Comparison of ENCODE assay signal across 8 mouse cellular contexts in the genomic region with DNA sequence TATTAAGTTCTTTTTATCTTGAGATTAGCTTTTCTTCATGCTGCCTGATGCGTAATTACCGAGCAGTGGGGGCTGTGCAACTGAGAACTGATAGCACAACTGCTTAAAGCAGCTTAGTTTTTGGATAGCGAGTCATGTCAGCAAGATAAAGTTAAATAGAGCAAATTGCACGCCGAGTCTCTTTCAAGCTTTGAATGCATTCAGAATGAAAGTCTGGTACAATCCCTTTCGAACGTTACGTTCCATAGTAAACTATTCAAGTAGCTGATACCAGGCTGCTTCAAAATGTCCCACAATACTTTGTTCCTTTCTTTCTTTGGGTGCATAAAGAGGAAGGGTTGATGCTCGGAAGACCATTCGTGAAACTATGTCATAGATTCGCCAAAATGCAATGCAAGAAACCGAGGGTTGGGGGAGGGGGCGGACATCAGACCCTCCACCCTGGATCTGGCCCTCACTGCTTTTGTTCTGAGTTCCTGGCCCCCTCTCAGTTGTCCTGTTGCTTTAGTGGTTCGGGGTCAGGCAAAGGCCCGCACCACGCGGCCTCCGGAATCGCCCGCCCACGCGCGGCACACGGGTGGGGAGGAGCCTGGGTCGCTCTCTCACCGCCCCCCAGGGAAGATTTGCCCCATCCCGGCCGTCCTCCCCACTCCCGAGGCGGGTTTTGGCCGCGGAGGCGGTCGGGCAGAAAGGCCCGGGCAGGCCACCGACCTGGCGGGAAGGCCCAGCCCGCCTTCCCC. TPM values are rescaled to one million over a fixed set of nuclear protein-coding genes. Genes with fewer than 3 reads are reported as not detected.
DNase-seq lines count a peak whose midpoint lies in the region; ATAC-seq and TF ChIP-seq lines count a peak whose summit lies in the region.

No protein-coding gene starts in this region.

- no peaks in the 10 kb centered on the region for H3K9me3 ChIP-seq in heart, postnatal 0 days (replicated peaks; ENCODE audit: control insufficient read depth, low read length)
- H3K9me3 ChIP-seq in limb, embryonic 11.5 days (ENCODE audit: control insufficient read depth, low read length): no peaks in the 10 kb centered on the region
- H3K9me3 ChIP-seq in midbrain, embryonic 11.5 days (ENCODE audit: control insufficient read depth, low read length): no peaks in the 10 kb centered on the region
- H3K9me3 ChIP-seq in stomach, embryonic 14.5 days (ENCODE audit: control insufficient read depth, low read depth, low read length): peaks cover 4% of the 10 kb centered on the region; the same call in 1 of the 2 replicates

- H3K4me2 ChIP-seq in heart, postnatal 0 days (ENCODE audit: low read depth, low read length): peak overlapping the region; percentile 100
- H3K4me2 ChIP-seq in limb, embryonic 11.5 days (ENCODE audit: low read depth, severe bottlenecking): peak overlapping the region; percentile 90
- H3K4me2 ChIP-seq in midbrain, embryonic 11.5 days: peak overlapping the region; percentile 91
- peak overlapping the region; percentile 76 for H3K4me2 ChIP-seq in stomach, embryonic 14.5 days (replicated peaks; ENCODE audit: low read depth, low read length)

- H3K4me1 ChIP-seq in kidney, adult 2 months (ENCODE audit: control insufficient read depth, insufficient read depth, low read length): peaks cover 3% of the 10 kb centered on the region; the same call in 1 of the 2 replicates
- peaks cover 10% of the 10 kb centered on the region; the same call in 1 of the 2 replicates for H3K4me1 ChIP-seq in heart, postnatal 0 days (ENCODE audit: control insufficient read depth, insufficient read depth)
- H3K4me1 ChIP-seq in limb, embryonic 11.5 days (ENCODE audit: control insufficient read depth, insufficient read depth, low read length): no peaks in the 10 kb centered on the region
- H3K4me1 ChIP-seq in midbrain, embryonic 11.5 days (ENCODE audit: control insufficient read depth, insufficient read depth, low read length): peaks cover 2% of the 10 kb centered on the region; the same call in 1 of the 2 replicates
- peaks cover 5% of the 10 kb centered on the region; the same call in 1 of the 2 replicates for H3K4me1 ChIP-seq in stomach, embryonic 14.5 days (ENCODE audit: control insufficient read depth, insufficient read depth, low read length)

- peak overlapping the region; percentile 85 for H3K4me3 ChIP-seq in kidney, adult 2 months (ENCODE audit: insufficient read depth, low read depth, low read length)
- peak overlapping the region; percentile 85 for H3K4me3 ChIP-seq in heart, postnatal 0 days (ENCODE audit: low read depth, low read length)
- peak overlapping the region; percentile 93 for H3K4me3 ChIP-seq in limb, embryonic 11.5 days (ENCODE audit: low read depth, low read length)
- peak overlapping the region; percentile 96 for H3K4me3 ChIP-seq in midbrain, embryonic 11.5 days (ENCODE audit: low read depth, low read length)
- peak overlapping the region; percentile 69 for H3K4me3 ChIP-seq in stomach, embryonic 14.5 days (ENCODE audit: low read depth, low read length)

- no peak for TF ChIP-seq POLR2A in kidney, adult 2 months (IDR thresholded peaks at IDR 0.05; ENCODE audit: low read depth, low read length)

- H3K27me3 ChIP-seq in kidney, adult 2 months (replicated peaks; ENCODE audit: control insufficient read depth, insufficient read depth, low read length): no peaks in the 10 kb centered on the region
- no peaks in the 10 kb centered on the region for H3K27me3 ChIP-seq in heart, postnatal 0 days (ENCODE audit: control insufficient read depth, insufficient read depth, low read length)
- no peaks in the 10 kb centered on the region for H3K27me3 ChIP-seq in limb, embryonic 11.5 days (ENCODE audit: control insufficient read depth, insufficient read depth, low read length)
- H3K27me3 ChIP-seq in midbrain, embryonic 11.5 days (ENCODE audit: control insufficient read depth, insufficient read depth, low read length): no peaks in the 10 kb centered on the region
- H3K27me3 ChIP-seq in stomach, embryonic 14.5 days (ENCODE audit: control insufficient read depth, insufficient read depth, low read length): no peaks in the 10 kb centered on the region

- peak overlapping the region; percentile 97 for H3K9ac ChIP-seq in heart, postnatal 0 days (replicated peaks; ENCODE audit: low read depth, low read length)
- H3K9ac ChIP-seq in limb, embryonic 11.5 days (ENCODE audit: low read length): peak overlapping the region; percentile 100
- H3K9ac ChIP-seq in midbrain, embryonic 11.5 days (ENCODE audit: low read length): peak overlapping the region; percentile 99
- peak overlapping the region; percentile 99 for H3K9ac ChIP-seq in stomach, embryonic 14.5 days (replicated peaks; ENCODE audit: low read depth, low read length)

- peak; percentile 1 for DNase-seq in kidney, adult 2 months
- DNase-seq in kidney, adult 18-20 months: no peak
- peak; percentile 61 for DNase-seq in adrenal gland, postnatal 25 days
- peak; percentile 18 for DNase-seq in heart, postnatal 0 days (ENCODE audit: low spot score)
- DNase-seq in limb, embryonic 11.5 days (ENCODE audit: low spot score): peak; percentile 75
- DNase-seq in midbrain, embryonic 11.5 days (ENCODE audit: low spot score, missing footprints): no peak

- under 1% methylated on average over 38 of the region's 38 CpGs for WGBS in kidney, adult 2 months
- WGBS in heart, postnatal 0 days: under 1% methylated on average over 33 of the region's 38 CpGs
- WGBS in limb, embryonic 11.5 days: 1% methylated on average over 37 of the region's 38 CpGs
- under 1% methylated on average over 26 of the region's 38 CpGs for WGBS in midbrain, embryonic 11.5 days
- under 1% methylated on average over 36 of the region's 38 CpGs for WGBS in stomach, embryonic 14.5 days

- H3K36me3 ChIP-seq in kidney, adult 2 months (ENCODE audit: control insufficient read depth, insufficient read depth, low read length): no peaks in the 10 kb centered on the region
- H3K36me3 ChIP-seq in heart, postnatal 0 days (replicated peaks; ENCODE audit: control insufficient read depth, insufficient read depth, low read length): peaks cover 14% of the 10 kb centered on the region
- H3K36me3 ChIP-seq in limb, embryonic 11.5 days (ENCODE audit: control insufficient read depth, insufficient read depth, low read length): peaks cover 11% of the 10 kb centered on the region; the same call in 1 of the 2 replicates
- peaks cover 18% of the 10 kb centered on the region for H3K36me3 ChIP-seq in midbrain, embryonic 11.5 days (ENCODE audit: control insufficient read depth, insufficient read depth, low read length)
- H3K36me3 ChIP-seq in stomach, embryonic 14.5 days (ENCODE audit: control insufficient read depth, insufficient read depth, low read length): peaks cover 18% of the 10 kb centered on the region

- peak overlapping the region; percentile 53; the same call in 1 of the 2 replicates for H3K27ac ChIP-seq in kidney, adult 2 months (ENCODE audit: insufficient read depth, low read depth, low read length)
- peak overlapping the region; percentile 97 for H3K27ac ChIP-seq in heart, postnatal 0 days (ENCODE audit: low read depth)
- H3K27ac ChIP-seq in limb, embryonic 11.5 days (replicated peaks; ENCODE audit: low read depth, low read length): peak overlapping the region; percentile 91
- H3K27ac ChIP-seq in midbrain, embryonic 11.5 days (ENCODE audit: low read depth, low read length): peak overlapping the region; percentile 83
- H3K27ac ChIP-seq in stomach, embryonic 14.5 days (ENCODE audit: low read length): peak overlapping the region; percentile 93

- TF ChIP-seq EP300 in heart, postnatal 0 days (IDR thresholded peaks at IDR 0.05; ENCODE audit: low read depth): peak; percentile 20; the same call in 1 of the 2 replicates

- peak; percentile 41; the same call in 1 of the 2 replicates for ATAC-seq in erythroblast, adult 5-6 weeks (replicated peaks; ENCODE audit: low FRiP score, poor library complexity, severe bottlenecking)
- peak; percentile 37 for ATAC-seq in heart, postnatal 0 days (ENCODE audit: insufficient read depth, low read depth)
- ATAC-seq in limb, embryonic 11.5 days (ENCODE audit: insufficient number of reproducible peaks, low FRiP score, low TSS enrichment, low read depth): 0 out of 2 replicates have a peak, but pooled peaks have one; percentile 10
- peak; percentile 61 for ATAC-seq in midbrain, embryonic 11.5 days (ENCODE audit: low FRiP score)
- ATAC-seq in stomach, embryonic 14.5 days (ENCODE audit: insufficient number of reproducible peaks, insufficient read depth, low FRiP score, low read depth): peak; percentile 20

- no peak for TF ChIP-seq CTCF in kidney, adult 2 months (conservative IDR thresholded peaks at IDR 0.05; ENCODE audit: insufficient read depth, insufficient read length, low read depth, low read length)
- no peak for TF ChIP-seq CTCF in heart, postnatal 0 days (IDR thresholded peaks at IDR 0.05; ENCODE audit: low read depth)

RNA-seq across cellular contexts. Expression of a gene that starts 0.5 kb away (rescaled TPM):
- polyA plus RNA-seq in kidney, adult 2 months (2012; rRNA removed): 13.5 and 17.7 TPM in 2 replicates
- total RNA-seq in adrenal gland, postnatal 25 days (2021): 49.8 and 52.9 TPM in 2 replicates
- 35.9 and 41.6 TPM in 2 replicates for total RNA-seq in erythroblast, adult 5-6 weeks (2015; ENCODE audit: low replicate concordance)
- 24.5 and 41.0 TPM in 2 replicates for total RNA-seq in erythroblast, adult 5-6 weeks (2017; ENCODE audit: low replicate concordance)
- 22.4 and 41.6 TPM in 2 replicates for total RNA-seq in heart, postnatal 0 days (2014; rRNA removed; ENCODE audit: low replicate concordance)
- polyA plus RNA-seq in heart, postnatal 0 days (2015; fragmentation: Nextera tagmentation; extraction: Ambion mirVana): 56.4 and 57.7 TPM in 2 replicates
- 429 and 438 TPM in 2 replicates for polyA plus RNA-seq in limb, embryonic 11.5 days (2014; fragmentation: Nextera tagmentation; extraction: Ambion mirVana)
- 412 and 434 TPM in 2 replicates for polyA plus RNA-seq in midbrain, embryonic 11.5 days (2014; fragmentation: Nextera tagmentation; extraction: Ambion mirVana)
- polyA plus RNA-seq in stomach, embryonic 14.5 days (2014; fragmentation: Nextera tagmentation; extraction: Ambion mirVana): 235 and 239 TPM in 2 replicates

RNA-seq across cellular contexts. Expression of a gene that starts 1.0 kb away (rescaled TPM):
- polyA plus RNA-seq in kidney, adult 2 months (2012; rRNA removed): 6.9 and 8.1 TPM in 2 replicates
- 20.6 and 22.9 TPM in 2 replicates for total RNA-seq in adrenal gland, postnatal 25 days (2021)
- total RNA-seq in erythroblast, adult 5-6 weeks (2015; ENCODE audit: low replicate concordance): 6.1 TPM in 2 replicates
- 4.3 and 4.5 TPM in 2 replicates for total RNA-seq in erythroblast, adult 5-6 weeks (2017; ENCODE audit: low replicate concordance)
- total RNA-seq in heart, postnatal 0 days (2014; rRNA removed; ENCODE audit: low replicate concordance): 9.6 and 11.8 TPM in 2 replicates
- 5.3 and 6.3 TPM in 2 replicates for polyA plus RNA-seq in heart, postnatal 0 days (2015; fragmentation: Nextera tagmentation; extraction: Ambion mirVana)
- polyA plus RNA-seq in limb, embryonic 11.5 days (2014; fragmentation: Nextera tagmentation; extraction: Ambion mirVana): 10.0 and 10.3 TPM in 2 replicates
- polyA plus RNA-seq in midbrain, embryonic 11.5 days (2014; fragmentation: Nextera tagmentation; extraction: Ambion mirVana): 7.3 and 8.3 TPM in 2 replicates
- polyA plus RNA-seq in stomach, embryonic 14.5 days (2014; fragmentation: Nextera tagmentation; extraction: Ambion mirVana): 14.6 and 15.6 TPM in 2 replicates

Comparison
In these comparisons a context has a peak if more than half of its experiments do, and no peak if none do; other contexts are left out.
1. DNase-seq: peak in kidney, adult 2 months (single experiment), adrenal gland, postnatal 25 days (single experiment), heart, postnatal 0 days (single experiment) and limb, embryonic 11.5 days (single experiment); none in kidney, adult 18-20 months (single experiment) and midbrain, embryonic 11.5 days (single experiment).
2. ATAC-seq: peak in every context shown above with its lines; median percentile 61 in midbrain, embryonic 11.5 days; 41 in erythroblast, adult 5-6 weeks; 37 in heart, postnatal 0 days; 20 in stomach, embryonic 14.5 days; 10 in limb, embryonic 11.5 days.
3. Peak in every context shown above with its lines, with median percentiles within 50 percentile points of each other: H3K27ac ChIP-seq, H3K4me3 ChIP-seq, H3K4me2 ChIP-seq and H3K9ac ChIP-seq.